In genomic region chr17:5591604-5592209, GRCm38 (mm10) we compare ENCODE assay signal across 12 mouse cellular contexts.
DNase-seq lines count a peak whose midpoint lies in the region; ATAC-seq and TF ChIP-seq lines count a peak whose summit lies in the region.
"Had no signal": no experiment of that assay in that cellular context is flagged by ENCODE, and none has a peak within 500 bp of the region (broad histone marks: within the 10 kb centered on the region; RNA-seq: fewer than 3 reads in every experiment).

No protein-coding gene starts in this region.

- H3K4me2 ChIP-seq in limb, embryonic 14.5 days (replicated peaks; ENCODE audit: low read depth, low read length, severe bottlenecking): no peak overlapping the region
- H3K4me2 ChIP-seq: midbrain, embryonic 12.5 days; stomach, embryonic 15.5 days had no signal

- no peaks in the 10 kb centered on the region for H3K9me3 ChIP-seq in limb, embryonic 14.5 days (ENCODE audit: control insufficient read depth, low read length)
- H3K9me3 ChIP-seq: forebrain, embryonic 10.5 days; midbrain, embryonic 12.5 days; stomach, embryonic 15.5 days had no signal

- 0 out of 2 replicates have a peak overlapping the region, but pooled peaks have one; percentile 11 for H3K27ac ChIP-seq in limb, embryonic 14.5 days (replicated peaks; ENCODE audit: low read depth, low read length)
- H3K27ac ChIP-seq: forebrain, embryonic 10.5 days; midbrain, embryonic 12.5 days; stomach, embryonic 15.5 days had no signal

- no peak for TF ChIP-seq POLR2A in limb, embryonic 14.5 days (IDR thresholded peaks at IDR 0.05; ENCODE audit: borderline replicate concordance, extremely low read depth, insufficient read depth, insufficient read length)

- peak; percentile 67 for ATAC-seq in limb, embryonic 14.5 days (ENCODE audit: low FRiP score, low read depth)

- H3K4me3 ChIP-seq in limb, embryonic 14.5 days (replicated peaks; ENCODE audit: low read length): no peak overlapping the region
- H3K4me3 ChIP-seq: forebrain, embryonic 10.5 days; midbrain, embryonic 12.5 days; stomach, embryonic 15.5 days had no signal

- no peak overlapping the region for H3K9ac ChIP-seq in limb, embryonic 14.5 days (ENCODE audit: low read depth, low read length, severe bottlenecking)
- H3K9ac ChIP-seq: midbrain, embryonic 12.5 days; stomach, embryonic 15.5 days had no signal

- peak; percentile 35 for DNase-seq in gastrocnemius, adult 18-20 months (ENCODE audit: low spot score)
- DNase-seq in gastrocnemius, postnatal 10 days: no peak
- peak; percentile 68 for DNase-seq in layer of hippocampus, adult 9-11 months
- DNase-seq in layer of hippocampus, adult 9-10 months (ENCODE audit: low spot score): no peak
- DNase-seq in NIH3T3 (ENCODE audit: low read depth): peak; percentile 13
- DNase-seq in limb, embryonic 14.5 days (ENCODE audit: low spot score): peak; percentile 74
- DNase-seq in frontal cortex, adult 2 months (ENCODE audit: extremely low spot score in 1 of 2, low spot score in 1 of 2): no peak
- DNase-seq in thymus, postnatal 25 days: no peak
- DNase-seq: cerebellum, postnatal 25 days had no signal

- H3K36me3 ChIP-seq in limb, embryonic 14.5 days (ENCODE audit: control insufficient read depth, insufficient read depth, low read length): no peaks in the 10 kb centered on the region
- H3K36me3 ChIP-seq: forebrain, embryonic 10.5 days; midbrain, embryonic 12.5 days; stomach, embryonic 15.5 days had no signal

- WGBS in limb, embryonic 14.5 days: 25% methylated on average over 6 of the region's 6 CpGs

- peaks cover 5% of the 10 kb centered on the region for H3K4me1 ChIP-seq in limb, embryonic 14.5 days (ENCODE audit: control insufficient read depth, insufficient read depth, low read length)
- H3K4me1 ChIP-seq: stomach, embryonic 15.5 days had no signal

- no peaks in the 10 kb centered on the region for H3K27me3 ChIP-seq in limb, embryonic 14.5 days (ENCODE audit: control insufficient read depth, insufficient read depth, low read length)
- H3K27me3 ChIP-seq: midbrain, embryonic 12.5 days; stomach, embryonic 15.5 days had no signal

Comparison
In these comparisons a context has a peak if more than half of its experiments do, and no peak if none do; other contexts are left out.
1. DNase-seq: peak in gastrocnemius, adult 18-20 months (single experiment), layer of hippocampus, adult 9-11 months (single experiment), NIH3T3 (single experiment) and limb, embryonic 14.5 days (single experiment); none in gastrocnemius, postnatal 10 days (single experiment), layer of hippocampus, adult 9-10 months (single experiment), frontal cortex, adult 2 months (0 of 2) and thymus, postnatal 25 days (single experiment).